ENCODE assay signal across 17 mouse cellular contexts in genomic region chr19:41690064-41690463, GRCm38 (mm10). TPM values are rescaled to one million over a fixed set of nuclear protein-coding genes. Genes with fewer than 3 reads are reported as not detected.
A peak's percentile ranks its signal among the peaks of the same experiment; 100 is the strongest.
DNase-seq lines count a peak whose midpoint lies in the region; ATAC-seq and TF ChIP-seq lines count a peak whose summit lies in the region.
"Had no signal": no experiment of that assay in that cellular context is flagged by ENCODE, and none has a peak within 500 bp of the region (broad histone marks: within the 10 kb centered on the region; RNA-seq: fewer than 3 reads in every experiment).

No protein-coding gene starts in this region.

- no peak for TF ChIP-seq POLR2A in brain, embryonic 14.5 days (IDR thresholded peaks at IDR 0.05; ENCODE audit: borderline replicate concordance, extremely low read depth, insufficient read depth, insufficient read length, poor library complexity, severe bottlenecking)

- H3K27me3 ChIP-seq in hindbrain, embryonic 10.5 days (ENCODE audit: insufficient read depth, poor library complexity, severe bottlenecking) = peaks cover 90% of the 10 kb centered on the region
- H3K27me3 ChIP-seq in midbrain, embryonic 15.5 days (replicated peaks) = no peaks in the 10 kb centered on the region; the same call in 1 of the 2 replicates
- no peaks in the 10 kb centered on the region for H3K27me3 ChIP-seq in kidney, embryonic 14.5 days (ENCODE audit: control insufficient read depth, insufficient read depth, low read length)
- H3K27me3 ChIP-seq in intestine, embryonic 15.5 days (replicated peaks) = no peaks in the 10 kb centered on the region
- H3K27me3 ChIP-seq: embryonic facial prominence, embryonic 13.5 days; lung, embryonic 15.5 days had no signal

- no peaks in the 10 kb centered on the region for H3K9me3 ChIP-seq in hindbrain, embryonic 10.5 days
- H3K9me3 ChIP-seq in midbrain, embryonic 15.5 days = no peaks in the 10 kb centered on the region
- no peaks in the 10 kb centered on the region for H3K9me3 ChIP-seq in kidney, embryonic 14.5 days (ENCODE audit: control insufficient read depth, low read length)
- no peaks in the 10 kb centered on the region for H3K9me3 ChIP-seq in intestine, embryonic 15.5 days
- H3K9me3 ChIP-seq: embryonic facial prominence, embryonic 13.5 days; heart, embryonic 10.5 days; lung, embryonic 15.5 days had no signal

- no peak overlapping the region for H3K9ac ChIP-seq in midbrain, embryonic 15.5 days
- H3K9ac ChIP-seq in kidney, embryonic 14.5 days (ENCODE audit: low read depth, low read length) = no peak overlapping the region
- no peak overlapping the region for H3K9ac ChIP-seq in intestine, embryonic 15.5 days
- H3K9ac ChIP-seq: embryonic facial prominence, embryonic 13.5 days; lung, embryonic 15.5 days had no signal

- no peak overlapping the region for H3K4me2 ChIP-seq in midbrain, embryonic 15.5 days
- H3K4me2 ChIP-seq in kidney, embryonic 14.5 days (replicated peaks; ENCODE audit: low read depth, low read length) = no peak overlapping the region
- H3K4me2 ChIP-seq in intestine, embryonic 15.5 days (replicated peaks) = no peak overlapping the region
- H3K4me2 ChIP-seq: embryonic facial prominence, embryonic 13.5 days; lung, embryonic 15.5 days had no signal

- no peak for TF ChIP-seq CTCF in brain, embryonic 14.5 days (IDR thresholded peaks at IDR 0.05; ENCODE audit: borderline replicate concordance, extremely low read depth, insufficient read depth, insufficient read length)

- ATAC-seq in midbrain, embryonic 15.5 days (replicated peaks) = no peak
- ATAC-seq in kidney, embryonic 14.5 days (ENCODE audit: low FRiP score, low TSS enrichment) = no peak
- ATAC-seq in intestine, embryonic 15.5 days = no peak

- H3K27ac ChIP-seq in hindbrain, embryonic 10.5 days = peak overlapping the region; percentile 84
- peak overlapping the region; percentile 32; the same call in 1 of the 2 replicates for H3K27ac ChIP-seq in midbrain, embryonic 15.5 days
- no peak overlapping the region for H3K27ac ChIP-seq in kidney, embryonic 14.5 days (ENCODE audit: low read depth, low read length)
- H3K27ac ChIP-seq in intestine, embryonic 15.5 days = no peak overlapping the region
- H3K27ac ChIP-seq: embryonic facial prominence, embryonic 13.5 days; heart, embryonic 10.5 days; lung, embryonic 15.5 days had no signal

- WGBS in hindbrain, embryonic 10.5 days = 66% methylated on average over 10 of the region's 10 CpGs
- WGBS in midbrain, embryonic 15.5 days = 34% methylated on average over 10 of the region's 10 CpGs
- WGBS in kidney, embryonic 14.5 days = 66% methylated on average over 10 of the region's 10 CpGs
- 80% methylated on average over 10 of the region's 10 CpGs for WGBS in intestine, embryonic 15.5 days

- no peaks in the 10 kb centered on the region for H3K36me3 ChIP-seq in hindbrain, embryonic 10.5 days
- no peaks in the 10 kb centered on the region for H3K36me3 ChIP-seq in midbrain, embryonic 15.5 days (replicated peaks)
- no peaks in the 10 kb centered on the region for H3K36me3 ChIP-seq in kidney, embryonic 14.5 days (ENCODE audit: control insufficient read depth, insufficient read depth, low read length)
- no peaks in the 10 kb centered on the region for H3K36me3 ChIP-seq in intestine, embryonic 15.5 days
- H3K36me3 ChIP-seq: embryonic facial prominence, embryonic 13.5 days; heart, embryonic 10.5 days; lung, embryonic 15.5 days had no signal

- no peak overlapping the region for H3K4me3 ChIP-seq in hindbrain, embryonic 10.5 days
- H3K4me3 ChIP-seq in midbrain, embryonic 15.5 days = no peak overlapping the region
- H3K4me3 ChIP-seq in kidney, embryonic 14.5 days (ENCODE audit: low read length) = no peak overlapping the region
- H3K4me3 ChIP-seq in intestine, embryonic 15.5 days (replicated peaks) = no peak overlapping the region
- H3K4me3 ChIP-seq: embryonic facial prominence, embryonic 13.5 days; heart, embryonic 10.5 days; lung, embryonic 15.5 days had no signal

- H3K4me1 ChIP-seq in hindbrain, embryonic 10.5 days (replicated peaks) = peaks cover 77% of the 10 kb centered on the region
- H3K4me1 ChIP-seq in midbrain, embryonic 15.5 days = peaks cover 74% of the 10 kb centered on the region
- no peaks in the 10 kb centered on the region for H3K4me1 ChIP-seq in kidney, embryonic 14.5 days (ENCODE audit: control insufficient read depth, insufficient read depth, low read length)
- H3K4me1 ChIP-seq in intestine, embryonic 15.5 days (replicated peaks) = no peaks in the 10 kb centered on the region
- H3K4me1 ChIP-seq: embryonic facial prominence, embryonic 13.5 days; lung, embryonic 15.5 days had no signal

- peak; percentile 49 for DNase-seq in layer of hippocampus, adult 9-11 months
- DNase-seq in layer of hippocampus, adult 11-12 months (ENCODE audit: low spot score) = no peak
- peak; percentile 94 for DNase-seq in brain, embryonic 14.5 days (ENCODE audit: low read depth)
- no peak for DNase-seq in hindbrain, embryonic 10.5 days (ENCODE audit: low spot score)
- DNase-seq: adrenal gland, postnatal 14 days; gastrocnemius, postnatal 10 days; heart, postnatal 36 days; kidney, adult 18-20 months; kidney, postnatal 36 days; right cerebral cortex, postnatal 4 days; thymus, postnatal 25 days had no signal

RNA-seq across cellular contexts. Expression of gene Slit1, which starts 53.4 kb away (rescaled TPM):
- polyA plus RNA-seq in brain, embryonic 14.5 days (2012; rRNA removed) = 31.8 and 51.5 TPM in 2 replicates
- 13.9 and 18.0 TPM in 2 replicates for polyA plus RNA-seq in hindbrain, embryonic 10.5 days (2016; fragmentation: Nextera tagmentation; extraction: Ambion mirVana)
- polyA plus RNA-seq in midbrain, embryonic 15.5 days (2015; fragmentation: Nextera tagmentation; extraction: Ambion mirVana) = 23.9 and 26.7 TPM in 2 replicates
- polyA plus RNA-seq in kidney, embryonic 14.5 days (2014; fragmentation: Nextera tagmentation; extraction: Ambion mirVana) = 4.7 and 6.0 TPM in 2 replicates
- polyA plus RNA-seq in intestine, embryonic 15.5 days (2015; fragmentation: Nextera tagmentation; extraction: Ambion mirVana) = 0.63 and 0.68 TPM in 2 replicates

Comparison
In these comparisons a context has a peak if more than half of its experiments do, and no peak if none do; other contexts are left out.
1. DNase-seq: peak in layer of hippocampus, adult 9-11 months (single experiment) and brain, embryonic 14.5 days (single experiment); none in layer of hippocampus, adult 11-12 months (single experiment) and hindbrain, embryonic 10.5 days (single experiment).
2. H3K27ac ChIP-seq: peak in hindbrain, embryonic 10.5 days (single experiment) and midbrain, embryonic 15.5 days (single experiment); none in kidney, embryonic 14.5 days (single experiment) and intestine, embryonic 15.5 days (single experiment).